Mouse (Mus musculus): ENCODE measurements at regions not wholly inside any gene's neighbourhood (a gene's known extent, or its start where the extent isn't known, plus 50 kb on each side); places are given as distances from the start of the nearest gene placed in this dataset.

- no peak overlapping the region for H3K9ac ChIP-seq (ENCODE audit: insufficient read depth, low read depth)
- no peak overlapping the region for H3K4me2 ChIP-seq (ENCODE audit: insufficient read depth, low read depth, poor library complexity, severe bottlenecking)
- peaks cover 4% of the 10 kb centered on the region; the same call in 1 of the 2 replicates for H3K79me2 ChIP-seq (replicated peaks; ENCODE audit: control insufficient read depth, extremely low read depth, insufficient read depth, poor library complexity, severe bottlenecking)
- peaks cover 7 to 44% of the 10 kb centered on the region in 2 experiments; a peak in 3 of 4 replicates for H3K4me1 ChIP-seq (ENCODE audit: control insufficient read depth in 1 of 2, insufficient read depth in 2 of 2)
- H3K36me3 ChIP-seq (replicated peaks in 1 of 2; ENCODE audit: control insufficient read depth in 1 of 2, insufficient read depth in 1 of 2, low read length in 1 of 2) = peaks cover 42 to 91% of the 10 kb centered on the region in 2 experiments
- dilution Hi-C loops (cut with MboI; ENCODE audit: extremely low pct_ligation_motif_present, extremely low pct_unique_long_range_greater_than_20kb, low sequenced_read_pairs) (no loop called here), in situ Hi-C loops (cut with MboI; ENCODE audit: low pct_ligation_motif_present, low pct_unique_long_range_greater_than_20kb, low sequenced_read_pairs) (no loop called here)
- no peak for DNase-seq (ENCODE audit: extremely low read depth)
- peaks cover 40% of the 10 kb centered on the region for H3K9me3 ChIP-seq (replicated peaks; ENCODE audit: low read length)
- no peak for TF ChIP-seq CHD1 (IDR thresholded peaks at IDR 0.05; ENCODE audit: low read depth, low read length)
- TF ChIP-seq PAX5 (IDR thresholded peaks at IDR 0.05; ENCODE audit: low read length) = no peak
- TF ChIP-seq ZKSCAN1 (IDR thresholded peaks at IDR 0.05; ENCODE audit: borderline replicate concordance, low read depth, low read length) = no peak
- no peak for TF ChIP-seq ELF1 (IDR thresholded peaks at IDR 0.05; ENCODE audit: low read depth, low read length)
- no peak for TF ChIP-seq ETS1 (conservative IDR thresholded peaks at IDR 0.05; ENCODE audit: low read depth, low read length)
- TF ChIP-seq BHLHE40 (IDR thresholded peaks at IDR 0.05; ENCODE audit: low read depth, low read length) = no peak
- no peak for TF ChIP-seq NELFE (IDR thresholded peaks at IDR 0.05; ENCODE audit: low read depth, low read length)
- TF ChIP-seq POLR2AphosphoS2 (IDR thresholded peaks at IDR 0.05; ENCODE audit: low read depth, low read length) = no peak
- TF ChIP-seq ZMIZ1 (IDR thresholded peaks at IDR 0.05; ENCODE audit: low read depth, low read length) = no peak
- TF ChIP-seq NRF1 (IDR thresholded peaks at IDR 0.05; ENCODE audit: low read depth, low read length) = no peak
- TF ChIP-seq MXI1 (IDR thresholded peaks at IDR 0.05; ENCODE audit: low read depth, low read length) = no peak
- TF ChIP-seq MAX (IDR thresholded peaks at IDR 0.05; ENCODE audit: low read length) = no peak
- no peaks in the 10 kb centered on the region for H3K27me3 ChIP-seq (replicated peaks)
- H3K4me3 ChIP-seq (replicated peaks in 1 of 3; ENCODE audit: low read depth in 2 of 3, low read length in 2 of 3, poor library complexity in 1 of 3) = no peak overlapping the region
- no peak overlapping the region for H3K27ac ChIP-seq (ENCODE audit: insufficient read depth, low read depth)
Observed at GRCm38 (mm10) chr10:43759906-43760281, 141.7 kb downstream of the Qrsl1 start.

DNA sequence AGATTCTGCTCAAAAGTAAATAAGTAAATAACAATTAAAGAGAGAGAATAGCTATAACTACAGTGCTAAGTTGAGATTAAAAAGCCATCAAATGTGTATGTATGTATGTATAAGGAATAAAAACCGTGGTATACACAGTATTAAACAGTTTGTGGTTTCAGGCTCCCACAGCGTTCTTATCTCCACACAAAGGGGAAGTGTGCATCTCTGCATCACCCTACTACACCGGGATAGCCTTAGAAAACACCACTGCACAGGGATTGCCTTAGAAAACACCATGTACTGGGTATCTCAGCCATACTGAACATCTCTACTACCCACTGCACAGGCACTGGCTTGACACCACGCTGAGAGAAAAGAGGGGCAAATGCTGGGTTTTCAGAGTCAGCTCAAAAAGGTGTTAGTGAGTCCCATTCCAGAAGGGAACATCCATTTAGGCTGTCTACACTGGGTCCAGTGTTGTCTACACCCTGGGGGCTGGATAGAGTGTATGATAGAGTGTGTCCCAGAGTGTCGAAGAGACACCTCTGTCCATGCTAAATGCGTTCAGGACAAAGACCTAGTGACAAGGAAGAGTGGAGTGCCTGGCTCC lies 139.5 kb downstream of the Qrsl1 start:
- Histone ChIP-seq H3K9me3 (replicated peaks; ENCODE audit: low read length) (peaks cover 44% of the 10 kb centered on the region), H3K4me2 (ENCODE audit: insufficient read depth, low read depth, poor library complexity, severe bottlenecking) (no peak overlapping the region), H3K4me3 (replicated peaks in 1 of 3; ENCODE audit: low read depth in 2 of 3, low read length in 2 of 3, poor library complexity in 1 of 3) (no peak overlapping the region), H3K36me3 (replicated peaks in 1 of 2; ENCODE audit: control insufficient read depth in 1 of 2, insufficient read depth in 1 of 2, low read length in 1 of 2) (peaks cover 46 to 93% of the 10 kb centered on the region in 2 experiments), H3K27ac (ENCODE audit: insufficient read depth, low read depth) (no peak overlapping the region), H3K4me1 (ENCODE audit: control insufficient read depth in 1 of 2, insufficient read depth in 2 of 2) (peaks cover 7 to 39% of the 10 kb centered on the region in 2 experiments; a peak in 3 of 4 replicates), H3K9ac (ENCODE audit: insufficient read depth, low read depth) (no peak overlapping the region), H3K27me3 (replicated peaks) (no peaks in the 10 kb centered on the region), H3K79me2 (replicated peaks; ENCODE audit: control insufficient read depth, extremely low read depth, insufficient read depth, poor library complexity, severe bottlenecking) (peaks cover 4% of the 10 kb centered on the region; the same call in 1 of the 2 replicates)
- DNase-seq (ENCODE audit: extremely low read depth) = no peak
- in situ Hi-C loops (cut with MboI; ENCODE audit: low pct_ligation_motif_present, low pct_unique_long_range_greater_than_20kb, low sequenced_read_pairs) = no loop called here
- dilution Hi-C loops (cut with MboI; ENCODE audit: extremely low pct_ligation_motif_present, extremely low pct_unique_long_range_greater_than_20kb, low sequenced_read_pairs) = no loop called here
- TF ChIP-seq USF1 (IDR thresholded peaks at IDR 0.05; ENCODE audit: low read depth, low read length) (no peak), MXI1 (IDR thresholded peaks at IDR 0.05; ENCODE audit: low read depth, low read length) (no peak), PAX5 (IDR thresholded peaks at IDR 0.05; ENCODE audit: low read length) (no peak), MYC (IDR thresholded peaks at IDR 0.05; ENCODE audit: low read depth, low read length) (no peak), MAFK (IDR thresholded peaks at IDR 0.05; ENCODE audit: insufficient replicate concordance, low read length) (no peak), ETS1 (conservative IDR thresholded peaks at IDR 0.05; ENCODE audit: low read depth, low read length) (no peak), CTCF (conservative IDR thresholded peaks at IDR 0.05 in 1 of 2, IDR thresholded peaks at IDR 0.05 in 1 of 2; ENCODE audit: low read depth in 2 of 2, low read length in 2 of 2) (no peak), RAD21 (IDR thresholded peaks at IDR 0.05; ENCODE audit: low read depth, low read length) (no peak), ZC3H11A (IDR thresholded peaks at IDR 0.05; ENCODE audit: low read depth, low read length) (no peak), NRF1 (IDR thresholded peaks at IDR 0.05; ENCODE audit: low read depth, low read length) (no peak), KAT2A (IDR thresholded peaks at IDR 0.05; ENCODE audit: insufficient replicate concordance, low read length) (no peak), POLR2AphosphoS2 (IDR thresholded peaks at IDR 0.05; ENCODE audit: low read depth, low read length) (no peak), ELF1 (IDR thresholded peaks at IDR 0.05; ENCODE audit: low read depth, low read length) (no peak), SMC3 (IDR thresholded peaks at IDR 0.05; ENCODE audit: low read depth, low read length) (no peak), JUN (IDR thresholded peaks at IDR 0.05; ENCODE audit: insufficient read depth, low read depth, low read length) (no peak), BHLHE40 (IDR thresholded peaks at IDR 0.05; ENCODE audit: low read depth, low read length) (no peak), E2F4 (IDR thresholded peaks at IDR 0.05; ENCODE audit: insufficient replicate concordance, low read depth, low read length) (no peak), HCFC1 (IDR thresholded peaks at IDR 0.05; ENCODE audit: low read depth, low read length) (no peak), NELFE (IDR thresholded peaks at IDR 0.05; ENCODE audit: low read depth, low read length) (no peak), RCOR1 (conservative IDR thresholded peaks at IDR 0.05; ENCODE audit: low read depth, low read length) (no peak)
